Mouse (Mus musculus): ENCODE data around the gene Morc3. TPM values are rescaled to one million over a fixed set of nuclear protein-coding genes. Genes with fewer than 3 reads are reported as not detected.
A peak's percentile ranks its signal among the peaks of the same experiment; 100 is the strongest.

Gene Morc3
- polyA plus RNA-seq, 1 experiment from 2014 or later = 44.9 TPM

DNA sequence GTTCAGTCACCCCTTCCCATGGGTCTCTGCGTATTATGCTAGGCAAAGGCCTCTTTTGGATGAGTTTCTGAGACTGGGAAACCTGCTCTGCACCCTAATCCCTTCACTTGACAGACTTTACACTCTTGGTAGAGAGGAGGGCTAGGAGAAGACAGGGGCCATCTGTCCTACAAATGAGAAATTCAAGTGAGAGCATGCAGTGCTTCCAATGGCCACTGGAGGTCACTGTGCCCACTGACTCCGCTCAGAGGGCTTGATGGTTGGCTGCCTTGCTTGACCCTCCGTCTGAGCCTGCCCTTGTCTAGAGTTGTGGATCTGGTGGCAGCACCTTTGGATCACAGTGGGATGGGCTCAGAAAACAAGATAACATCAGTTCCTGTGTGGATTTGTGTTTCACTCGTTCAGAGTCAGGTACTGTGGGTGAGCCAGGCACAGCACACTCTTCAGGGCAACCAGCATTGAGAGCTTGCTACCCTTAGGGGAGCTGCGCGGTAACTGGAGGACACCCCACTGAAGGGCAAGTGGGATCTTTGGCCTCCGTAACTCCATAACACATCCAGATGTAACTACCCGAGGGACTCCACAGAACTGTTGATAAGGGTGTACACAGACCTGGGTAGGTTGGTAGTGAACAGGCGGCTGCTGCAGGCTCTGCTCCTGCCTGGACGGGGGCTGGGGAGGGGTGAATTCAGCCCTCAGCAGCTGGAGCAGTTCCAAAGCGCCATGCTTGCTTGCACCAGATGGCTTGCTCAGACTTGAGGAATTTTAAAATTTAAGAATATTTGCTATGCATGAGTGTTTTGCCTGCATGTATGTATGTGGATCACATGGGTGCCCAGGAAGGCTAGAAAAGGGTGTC, 74.5 kb downstream of the Morc3 start:
- Histone ChIP-seq H3K36me3 (ENCODE audit: control insufficient read depth, insufficient read depth, low read length) (peaks cover 11% of the 10 kb centered on the region), H3K9ac (replicated peaks; ENCODE audit: low read depth, low read length) (no peak overlapping the region), H3K4me2 (replicated peaks; ENCODE audit: low read depth, low read length) (no peak overlapping the region), H3K27me3 (ENCODE audit: control insufficient read depth, insufficient read depth, low read length) (no peaks in the 10 kb centered on the region), H3K27ac (ENCODE audit: low read length) (no peak overlapping the region), H3K4me1 (ENCODE audit: control insufficient read depth, insufficient read depth, low read length) (0 out of 2 replicates have a peak, but pooled peaks cover 4% of the 10 kb centered on the region), H3K9me3 (ENCODE audit: control insufficient read depth, low read depth, low read length) (no peaks in the 10 kb centered on the region), H3K4me3 (ENCODE audit: low read depth, low read length) (no peak overlapping the region)
- ATAC-seq (ENCODE audit: insufficient number of reproducible peaks, insufficient read depth, low FRiP score, low read depth) = peak; percentile 39; the same call in 1 of the 2 replicates
- 58% methylated on average over 11 of the region's 11 CpGs for whole genome bisulfite sequencing

DNA sequence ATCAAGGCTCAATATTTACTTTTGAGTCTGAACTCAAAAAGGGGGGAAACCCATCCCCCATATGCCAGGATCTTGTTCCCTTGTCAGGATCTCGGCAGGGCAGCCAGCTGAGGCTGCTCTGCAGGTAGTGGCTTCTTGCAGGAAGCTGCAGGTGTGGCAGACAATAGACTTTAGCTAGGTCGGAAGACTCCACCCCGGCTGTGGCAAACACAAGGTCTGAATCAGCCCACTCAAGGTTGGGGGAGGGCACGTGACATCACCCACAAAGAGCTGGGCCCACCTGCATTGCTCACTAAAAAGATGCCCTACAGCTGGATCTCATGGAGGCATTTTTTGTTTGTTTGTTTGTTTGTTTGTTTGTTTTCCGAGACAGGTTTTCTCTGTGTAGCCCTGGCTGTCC, 75.8 kb downstream of the Morc3 start:
- no peak for ATAC-seq (ENCODE audit: insufficient number of reproducible peaks, insufficient read depth, low FRiP score, low read depth)
- H3K36me3 ChIP-seq (ENCODE audit: control insufficient read depth, insufficient read depth, low read length) = peaks cover 8% of the 10 kb centered on the region
- no peak overlapping the region for H3K4me3 ChIP-seq (ENCODE audit: low read depth, low read length)
- no peak overlapping the region for H3K27ac ChIP-seq (ENCODE audit: low read length)
- WGBS = 55% methylated on average over 5 of the region's 5 CpGs
- peaks cover 7% of the 10 kb centered on the region; the same call in 1 of the 2 replicates for H3K4me1 ChIP-seq (ENCODE audit: control insufficient read depth, insufficient read depth, low read length)
- H3K9ac ChIP-seq (replicated peaks; ENCODE audit: low read depth, low read length) = no peak overlapping the region
- no peak overlapping the region for H3K4me2 ChIP-seq (replicated peaks; ENCODE audit: low read depth, low read length)
- H3K27me3 ChIP-seq (ENCODE audit: control insufficient read depth, insufficient read depth, low read length) = no peaks in the 10 kb centered on the region
- no peaks in the 10 kb centered on the region for H3K9me3 ChIP-seq (ENCODE audit: control insufficient read depth, low read depth, low read length)

DNA sequence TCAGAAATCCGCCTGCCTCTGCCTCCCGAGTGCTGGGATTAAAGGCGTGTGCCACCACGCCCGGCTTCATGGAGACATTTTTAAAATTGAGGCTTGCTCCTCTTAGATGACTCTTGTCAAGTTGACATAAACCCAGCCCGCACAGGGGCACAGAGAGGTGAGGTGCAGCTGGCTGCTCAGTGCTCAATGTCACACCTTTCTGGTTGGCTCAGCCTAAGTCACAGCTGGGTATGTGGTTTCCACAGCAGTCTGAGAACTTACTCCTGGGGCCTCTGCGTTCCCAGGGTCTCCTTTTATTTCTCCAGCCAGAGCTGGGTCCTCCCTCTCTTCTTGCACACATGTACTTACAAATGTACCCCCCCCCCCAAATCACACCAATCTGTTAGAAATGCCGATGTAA, 76.3 kb downstream of the Morc3 start:
- WGBS = 88% methylated on average over 8 of the region's 8 CpGs
- H3K27ac ChIP-seq (ENCODE audit: low read length) = no peak overlapping the region
- H3K9ac ChIP-seq (replicated peaks; ENCODE audit: low read depth, low read length) = no peak overlapping the region
- ATAC-seq (ENCODE audit: insufficient number of reproducible peaks, insufficient read depth, low FRiP score, low read depth) = no peak
- H3K36me3 ChIP-seq (ENCODE audit: control insufficient read depth, insufficient read depth, low read length) = peaks cover 6% of the 10 kb centered on the region
- H3K4me3 ChIP-seq (ENCODE audit: low read depth, low read length) = no peak overlapping the region
- H3K27me3 ChIP-seq (ENCODE audit: control insufficient read depth, insufficient read depth, low read length) = no peaks in the 10 kb centered on the region
- H3K9me3 ChIP-seq (ENCODE audit: control insufficient read depth, low read depth, low read length) = no peaks in the 10 kb centered on the region
- peaks cover 7% of the 10 kb centered on the region; the same call in 1 of the 2 replicates for H3K4me1 ChIP-seq (ENCODE audit: control insufficient read depth, insufficient read depth, low read length)
- H3K4me2 ChIP-seq (replicated peaks; ENCODE audit: low read depth, low read length) = no peak overlapping the region

DNA sequence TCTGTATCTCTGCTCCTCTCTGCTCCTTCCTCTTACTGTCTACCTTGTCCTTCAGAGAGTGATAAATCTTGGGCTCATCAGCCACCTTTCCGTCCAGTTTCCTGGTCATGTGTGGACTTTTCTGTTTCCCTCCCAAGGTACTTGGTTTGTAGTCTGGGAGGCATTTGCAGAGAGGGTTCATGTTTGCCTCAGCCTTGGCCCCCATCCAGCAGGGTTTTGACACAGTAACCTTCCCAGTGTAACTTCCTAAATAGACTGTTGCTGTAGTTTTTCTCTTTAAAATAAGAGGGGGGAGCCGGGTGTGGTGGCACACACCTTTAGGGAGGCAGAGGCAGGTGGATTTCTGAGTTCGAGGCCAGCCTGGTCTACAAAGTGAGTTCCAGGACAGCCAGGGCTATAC, 78.0 kb downstream of the Morc3 start:
- Histone ChIP-seq H3K36me3 (ENCODE audit: control insufficient read depth, insufficient read depth, low read length) (peaks cover 5% of the 10 kb centered on the region), H3K4me1 (ENCODE audit: control insufficient read depth, insufficient read depth, low read length) (peaks cover 7% of the 10 kb centered on the region; the same call in 1 of the 2 replicates), H3K4me3 (ENCODE audit: low read depth, low read length) (no peak overlapping the region), H3K27me3 (ENCODE audit: control insufficient read depth, insufficient read depth, low read length) (no peaks in the 10 kb centered on the region), H3K9ac (replicated peaks; ENCODE audit: low read depth, low read length) (no peak overlapping the region), H3K27ac (ENCODE audit: low read length) (no peak overlapping the region), H3K9me3 (ENCODE audit: control insufficient read depth, low read depth, low read length) (no peaks in the 10 kb centered on the region), H3K4me2 (replicated peaks; ENCODE audit: low read depth, low read length) (no peak overlapping the region)
- ATAC-seq (ENCODE audit: insufficient number of reproducible peaks, insufficient read depth, low FRiP score, low read depth) = no peak
- WGBS = 86% methylated on average over 3 of the region's 3 CpGs

DNA sequence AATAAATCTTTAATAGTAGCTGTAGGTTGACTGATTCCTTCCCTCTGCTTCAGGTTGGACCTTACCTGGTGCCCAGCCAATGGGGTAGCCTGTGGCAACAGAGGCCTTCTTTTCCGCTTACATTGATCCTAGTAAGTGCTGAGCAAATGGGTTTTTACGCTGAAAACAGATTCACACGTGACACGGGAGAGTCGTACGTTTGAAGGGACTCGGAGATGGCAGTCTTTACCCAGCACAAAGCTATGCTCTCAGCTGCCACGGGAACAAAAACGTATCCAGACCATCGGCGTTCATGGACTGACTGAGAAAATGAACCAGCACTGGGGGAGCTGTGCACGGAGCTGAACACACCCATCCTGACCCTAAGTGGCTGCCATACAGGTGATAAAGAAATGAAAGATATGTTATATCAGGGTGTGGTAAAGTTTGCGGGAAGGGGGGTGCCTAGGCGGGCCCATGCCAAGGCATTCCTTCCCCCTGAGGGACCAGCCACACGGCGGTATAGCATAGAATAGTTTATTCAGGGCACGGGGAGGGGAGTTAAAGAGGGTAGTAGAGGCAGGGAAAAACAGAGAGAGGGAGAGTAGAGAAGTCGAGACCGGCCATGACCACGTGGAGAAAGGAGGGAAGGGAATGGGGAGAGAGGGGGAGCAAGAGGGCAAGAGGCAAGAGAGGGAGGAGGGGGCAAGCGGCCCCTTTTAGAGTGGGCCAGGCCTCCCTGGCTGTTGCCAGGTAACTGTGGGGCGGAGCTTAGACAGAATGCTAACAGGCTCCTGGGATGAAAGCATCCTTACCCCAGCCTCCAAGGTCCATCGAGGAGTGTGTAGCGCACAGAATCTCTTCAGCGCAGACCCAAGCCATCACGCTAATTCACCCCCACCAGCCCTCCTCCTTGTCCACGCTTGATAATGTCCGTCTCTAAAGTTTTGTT, 79.1 kb downstream of the Morc3 start:
- 59% methylated on average over 28 of the region's 28 CpGs for WGBS
- H3K36me3 ChIP-seq (ENCODE audit: control insufficient read depth, insufficient read depth, low read length) = no peaks in the 10 kb centered on the region; the same call in 1 of the 2 replicates
- ATAC-seq (ENCODE audit: insufficient number of reproducible peaks, insufficient read depth, low FRiP score, low read depth) = peak; percentile 68

DNA sequence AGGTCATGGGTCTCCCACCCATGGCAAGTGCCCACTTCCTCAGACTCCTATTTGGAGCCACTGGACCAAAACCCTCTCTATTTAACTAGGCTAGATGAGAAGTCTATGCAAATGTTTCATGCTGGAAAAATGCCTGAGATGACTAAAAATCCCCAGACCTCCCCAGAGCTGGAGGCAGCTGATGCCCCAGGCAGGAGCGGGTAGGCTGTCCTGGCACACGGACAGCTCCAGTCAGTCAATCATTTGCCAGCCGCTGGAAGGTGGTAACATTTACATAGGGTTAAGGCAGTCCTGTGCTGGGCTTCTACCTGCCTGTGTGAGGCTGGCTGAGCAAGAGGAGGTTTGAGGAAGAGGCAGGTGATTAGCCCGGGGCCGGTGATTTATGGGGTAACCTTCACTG, 80.2 kb downstream of the Morc3 start:
- no peak for ATAC-seq (ENCODE audit: insufficient number of reproducible peaks, insufficient read depth, low FRiP score, low read depth)
- no peaks in the 10 kb centered on the region for H3K9me3 ChIP-seq (ENCODE audit: control insufficient read depth, low read depth, low read length)
- no peak overlapping the region for H3K4me2 ChIP-seq (replicated peaks; ENCODE audit: low read depth, low read length)
- H3K4me1 ChIP-seq (ENCODE audit: control insufficient read depth, insufficient read depth, low read length) = peaks cover 2% of the 10 kb centered on the region; the same call in 1 of the 2 replicates
- no peaks in the 10 kb centered on the region; the same call in 1 of the 2 replicates for H3K36me3 ChIP-seq (ENCODE audit: control insufficient read depth, insufficient read depth, low read length)
- no peak overlapping the region for H3K9ac ChIP-seq (replicated peaks; ENCODE audit: low read depth, low read length)
- 38% methylated on average over 5 of the region's 5 CpGs for WGBS
- no peak overlapping the region for H3K4me3 ChIP-seq (ENCODE audit: low read depth, low read length)
- no peaks in the 10 kb centered on the region for H3K27me3 ChIP-seq (ENCODE audit: control insufficient read depth, insufficient read depth, low read length)
- H3K27ac ChIP-seq (ENCODE audit: low read length) = no peak overlapping the region

More for the DNA sequence above, 79.1 kb downstream of the Morc3 start:
- peaks cover 7% of the 10 kb centered on the region; the same call in 1 of the 2 replicates for H3K4me1 ChIP-seq (ENCODE audit: control insufficient read depth, insufficient read depth, low read length)
- no peaks in the 10 kb centered on the region for H3K27me3 ChIP-seq (ENCODE audit: control insufficient read depth, insufficient read depth, low read length)
- H3K9me3 ChIP-seq (ENCODE audit: control insufficient read depth, low read depth, low read length) = no peaks in the 10 kb centered on the region
- no peak overlapping the region for H3K9ac ChIP-seq (replicated peaks; ENCODE audit: low read depth, low read length)
- H3K4me3 ChIP-seq (ENCODE audit: low read depth, low read length) = no peak overlapping the region
- H3K4me2 ChIP-seq (replicated peaks; ENCODE audit: low read depth, low read length) = 0 out of 2 replicates have a peak overlapping the region, but pooled peaks have one; percentile 16
- H3K27ac ChIP-seq (ENCODE audit: low read length) = peak overlapping the region; percentile 27; the same call in 1 of the 2 replicates

DNA sequence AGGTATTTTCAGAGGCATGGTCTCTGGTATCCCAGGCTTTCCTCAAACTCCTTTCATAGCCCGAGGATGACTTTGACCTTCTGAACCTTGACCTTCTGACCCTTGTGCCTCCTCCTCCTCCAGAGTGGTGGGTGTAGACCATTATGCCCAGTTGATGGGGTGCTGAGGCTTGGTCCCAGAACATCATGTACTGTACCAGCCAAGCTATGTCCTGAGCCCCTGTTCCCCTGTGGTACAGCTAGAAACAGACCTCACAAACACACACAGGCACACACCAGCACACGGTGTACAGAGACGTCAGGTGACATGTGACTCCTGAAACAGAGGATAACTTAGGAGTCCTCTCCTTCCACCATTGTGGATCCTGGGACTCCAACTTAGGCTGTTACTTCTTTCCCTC, 80.9 kb downstream of the Morc3 start:
- WGBS = 65% methylated on average over 3 of the region's 3 CpGs
- no peak overlapping the region for H3K9ac ChIP-seq (replicated peaks; ENCODE audit: low read depth, low read length)
- H3K27ac ChIP-seq (ENCODE audit: low read length) = no peak overlapping the region
- no peaks in the 10 kb centered on the region for H3K27me3 ChIP-seq (ENCODE audit: control insufficient read depth, insufficient read depth, low read length)
- H3K4me3 ChIP-seq (ENCODE audit: low read depth, low read length) = no peak overlapping the region
- no peaks in the 10 kb centered on the region for H3K36me3 ChIP-seq (ENCODE audit: control insufficient read depth, insufficient read depth, low read length)
- H3K4me1 ChIP-seq (ENCODE audit: control insufficient read depth, insufficient read depth, low read length) = peaks cover 2% of the 10 kb centered on the region; the same call in 1 of the 2 replicates
- no peak for ATAC-seq (ENCODE audit: insufficient number of reproducible peaks, insufficient read depth, low FRiP score, low read depth)
- no peaks in the 10 kb centered on the region for H3K9me3 ChIP-seq (ENCODE audit: control insufficient read depth, low read depth, low read length)
- H3K4me2 ChIP-seq (replicated peaks; ENCODE audit: low read depth, low read length) = no peak overlapping the region

DNA sequence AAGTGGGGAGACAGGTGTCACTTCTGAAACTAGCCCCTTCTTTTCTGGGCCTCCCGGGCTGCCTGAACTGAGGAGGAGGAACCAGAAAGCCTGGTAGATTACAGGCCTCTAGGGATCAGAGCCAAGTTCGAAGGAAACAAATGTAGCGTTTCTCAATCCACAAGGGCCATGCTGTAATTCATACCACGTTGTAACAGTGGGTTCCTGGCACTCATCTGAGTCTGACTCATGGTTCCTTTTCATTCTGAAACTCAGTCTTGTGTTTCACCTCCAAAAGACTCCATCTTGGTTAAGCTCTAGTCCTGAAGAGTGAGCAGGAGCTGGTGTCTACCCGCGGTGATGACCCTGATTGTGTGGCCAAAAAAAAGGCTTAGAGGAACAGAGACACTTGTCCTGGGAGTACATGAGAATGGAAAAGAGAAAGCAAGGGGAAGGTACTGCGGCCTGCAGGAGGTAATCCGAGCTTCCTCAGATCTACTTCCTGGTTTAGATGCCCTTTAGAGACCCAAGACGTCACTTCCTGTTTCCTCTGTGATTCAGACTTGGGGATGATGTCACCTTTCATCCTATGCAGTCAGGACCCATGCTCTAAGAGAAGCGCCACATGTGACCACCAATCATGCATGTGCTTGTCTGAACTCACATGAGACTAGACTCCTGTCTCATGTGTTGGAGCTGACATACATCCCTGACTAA, 82.1 kb downstream of the Morc3 start:
- no peaks in the 10 kb centered on the region for H3K9me3 ChIP-seq (ENCODE audit: control insufficient read depth, low read depth, low read length)
- WGBS = 76% methylated on average over 10 of the region's 10 CpGs

More for the DNA sequence above, 82.1 kb downstream of the Morc3 start:
- H3K36me3 ChIP-seq (ENCODE audit: control insufficient read depth, insufficient read depth, low read length) = no peaks in the 10 kb centered on the region
- no peak overlapping the region for H3K27ac ChIP-seq (ENCODE audit: low read length)
- no peak for ATAC-seq (ENCODE audit: insufficient number of reproducible peaks, insufficient read depth, low FRiP score, low read depth)
- H3K9ac ChIP-seq (replicated peaks; ENCODE audit: low read depth, low read length) = no peak overlapping the region
- no peak overlapping the region for H3K4me3 ChIP-seq (ENCODE audit: low read depth, low read length)
- peaks cover 2% of the 10 kb centered on the region; the same call in 1 of the 2 replicates for H3K4me1 ChIP-seq (ENCODE audit: control insufficient read depth, insufficient read depth, low read length)
- H3K27me3 ChIP-seq (ENCODE audit: control insufficient read depth, insufficient read depth, low read length) = no peaks in the 10 kb centered on the region
- H3K4me2 ChIP-seq (replicated peaks; ENCODE audit: low read depth, low read length) = no peak overlapping the region
